Mouse (Mus musculus) hindbrain, embryonic 13.5 days (tissue): ENCODE measurements around the gene Ssh2. TPM values are rescaled to one million over a fixed set of nuclear protein-coding genes. Genes with fewer than 3 reads are reported as not detected.

Experiments used
- ATAC-seq: fragments of 200-750 bp; cut with Nextera tagmentation; 2 replicates; pipeline ENCODE4 v1.8.0; 2017; ENCODE audit warnings: moderate TSS enrichment; ENCODE audit not compliant: low FRiP score
- H3K27ac ChIP-seq: fragments of 300-500 bp; sonication (generic); 2 replicates; pipeline ENCODE4 v1.5.1; 2015; ENCODE audit warnings: inconsistent platforms, mild to moderate bottlenecking, moderate library complexity
- H3K27me3 ChIP-seq: fragments of 300-500 bp; sonication (generic); 2 replicates; pipeline ENCODE4 v1.6.1; 2015; ENCODE audit warnings: mild to moderate bottlenecking, inconsistent platforms
- H3K36me3 ChIP-seq: fragments of 300-500 bp; sonication (generic); 2 replicates; pipeline ENCODE4 v1.6.1; 2015; ENCODE audit warnings: mild to moderate bottlenecking, inconsistent platforms
- H3K4me1 ChIP-seq: fragments of 300-500 bp; sonication (generic); replicated peaks from 2 replicates; pipeline ENCODE4 v1.6.1; 2015; ENCODE audit warnings: inconsistent platforms
- H3K4me2 ChIP-seq: fragments of 300-500 bp; sonication (generic); 2 replicates; pipeline ENCODE4 v1.6.1; 2015; ENCODE audit warnings: inconsistent platforms, mild to moderate bottlenecking, moderate library complexity
- H3K4me3 ChIP-seq: fragments of 300-500 bp; sonication (generic); 2 replicates; pipeline ENCODE4 v1.5.1; 2015; ENCODE audit warnings: mild to moderate bottlenecking, inconsistent platforms
- H3K9ac ChIP-seq: fragments of 300-500 bp; sonication (generic); 2 replicates; pipeline ENCODE4 v1.6.1; 2015; ENCODE audit warnings: mild to moderate bottlenecking, inconsistent platforms
- H3K9me3 ChIP-seq: fragments of 300-500 bp; sonication (generic); 2 replicates; pipeline ENCODE4 v1.6.1; 2016; ENCODE audit warnings: inconsistent platforms
- WGBS: fragments of 180-500 bp; shearing (Covaris S2); methylation state at CpG from one replicate; pipeline ENCODE4 v1.1.7; 2015; 5-methylcytosine and 5-hydroxymethylcytosine counted together
- polyA plus RNA-seq: library from polyadenylated mRNA; unstranded; fragments of >200 nt; fragmentation: Nextera tagmentation; extraction: Ambion mirVana; gene quantifications from 2 replicates; pipeline ENCODE4 v1.2.1, GENCODE M21; 2015

The Ssh2 gene
- polyA plus RNA-seq, 1 experiment from 2014 or later = 16.4 TPM

- 6% methylated on average over 1 of the region's 1 CpGs for WGBS
- no peak overlapping the region for H3K27ac ChIP-seq
- H3K36me3 ChIP-seq = no peaks in the 10 kb centered on the region; the same call in 1 of the 2 replicates
- no peak for ATAC-seq
- no peaks in the 10 kb centered on the region for H3K9me3 ChIP-seq
- no peaks in the 10 kb centered on the region for H3K27me3 ChIP-seq
- no peaks in the 10 kb centered on the region for H3K4me1 ChIP-seq
- H3K9ac ChIP-seq = no peak overlapping the region
- H3K4me2 ChIP-seq = no peak overlapping the region
- no peak overlapping the region for H3K4me3 ChIP-seq
Observed at GRCm38 (mm10) chr11:77308533-77308932, 92.4 kb downstream of the Ssh2 start.

GRCm38 (mm10) chr11:77317721-77318477 lies 101.8 kb downstream of the Ssh2 start:
- WGBS = 41% methylated on average over 3 of the region's 3 CpGs
- no peak overlapping the region for H3K9ac ChIP-seq
- H3K36me3 ChIP-seq = no peaks in the 10 kb centered on the region

GRCm38 (mm10) chr11:77318478-77319118 lies 102.5 kb downstream of the Ssh2 start:
- no peak for ATAC-seq
- no peak overlapping the region for H3K9ac ChIP-seq
- no peaks in the 10 kb centered on the region for H3K27me3 ChIP-seq

More at GRCm38 (mm10) chr11:77317721-77318477, 101.8 kb downstream of the Ssh2 start:
- H3K4me2 ChIP-seq = no peak overlapping the region
- peaks cover 9% of the 10 kb centered on the region; the same call in 1 of the 2 replicates for H3K4me1 ChIP-seq
- no peaks in the 10 kb centered on the region for H3K27me3 ChIP-seq
- no peak overlapping the region for H3K4me3 ChIP-seq
- no peak for ATAC-seq
- no peak overlapping the region for H3K27ac ChIP-seq
- H3K9me3 ChIP-seq = no peaks in the 10 kb centered on the region

GRCm38 (mm10) chr11:77321214-77321613 lies 105.1 kb downstream of the Ssh2 start:
- 69% methylated on average over 1 of the region's 1 CpGs for WGBS
- H3K27me3 ChIP-seq = no peaks in the 10 kb centered on the region
- no peaks in the 10 kb centered on the region for H3K9me3 ChIP-seq
- no peak overlapping the region for H3K27ac ChIP-seq
- H3K9ac ChIP-seq = no peak overlapping the region
- H3K36me3 ChIP-seq = no peaks in the 10 kb centered on the region
- no peak for ATAC-seq
- H3K4me2 ChIP-seq = no peak overlapping the region
- peaks cover 9% of the 10 kb centered on the region; the same call in 1 of the 2 replicates for H3K4me1 ChIP-seq
- no peak overlapping the region for H3K4me3 ChIP-seq

More at GRCm38 (mm10) chr11:77318478-77319118, 102.5 kb downstream of the Ssh2 start:
- Histone ChIP-seq H3K36me3 (no peaks in the 10 kb centered on the region), H3K9me3 (no peaks in the 10 kb centered on the region), H3K4me1 (peaks cover 9% of the 10 kb centered on the region; the same call in 1 of the 2 replicates), H3K27ac (no peak overlapping the region), H3K4me3 (no peak overlapping the region), H3K4me2 (no peak overlapping the region)

- WGBS = 93% methylated on average over 2 of the region's 2 CpGs
- ATAC-seq = no peak
Observed at GRCm38 (mm10) chr11:77330529-77330928, 114.4 kb downstream of the Ssh2 start.

GRCm38 (mm10) chr11:77347273-77347672 lies 131.2 kb downstream of the Ssh2 start:
- H3K36me3 ChIP-seq = no peaks in the 10 kb centered on the region
- peak overlapping the region; percentile 91; the same call in 1 of the 2 replicates for H3K4me2 ChIP-seq
- H3K9me3 ChIP-seq = no peaks in the 10 kb centered on the region
- peaks cover 12% of the 10 kb centered on the region for H3K4me1 ChIP-seq
- H3K4me3 ChIP-seq = no peak overlapping the region
- 74% methylated on average over 4 of the region's 4 CpGs for WGBS
- no peak overlapping the region for H3K9ac ChIP-seq
- no peak overlapping the region for H3K27ac ChIP-seq
- peaks cover 13% of the 10 kb centered on the region for H3K27me3 ChIP-seq
- no peak for ATAC-seq

More at GRCm38 (mm10) chr11:77330529-77330928, 114.4 kb downstream of the Ssh2 start:
- Histone ChIP-seq H3K27ac (no peak overlapping the region), H3K4me1 (no peaks in the 10 kb centered on the region), H3K9ac (no peak overlapping the region), H3K4me2 (no peak overlapping the region), H3K36me3 (peaks cover 6% of the 10 kb centered on the region; the same call in 1 of the 2 replicates), H3K4me3 (no peak overlapping the region), H3K27me3 (no peaks in the 10 kb centered on the region), H3K9me3 (no peaks in the 10 kb centered on the region)

- peak overlapping the region; percentile 73 for H3K9ac ChIP-seq
- H3K4me1 ChIP-seq = peaks cover 12% of the 10 kb centered on the region
- H3K36me3 ChIP-seq = no peaks in the 10 kb centered on the region
- no peaks in the 10 kb centered on the region for H3K9me3 ChIP-seq
- under 1% methylated on average over 54 of the region's 54 CpGs for WGBS
- H3K4me2 ChIP-seq = peak overlapping the region; percentile 91
- H3K27ac ChIP-seq = 0 out of 2 replicates have a peak overlapping the region, but pooled peaks have one; percentile 8
- peak overlapping the region; percentile 59 for H3K4me3 ChIP-seq
- peaks cover 13% of the 10 kb centered on the region for H3K27me3 ChIP-seq
- peak; percentile 88 for ATAC-seq
Observed at GRCm38 (mm10) chr11:77348142-77348741, 132.2 kb downstream of the Ssh2 start.

- peaks cover 13% of the 10 kb centered on the region for H3K27me3 ChIP-seq
- H3K4me1 ChIP-seq = peaks cover 12% of the 10 kb centered on the region
- no peaks in the 10 kb centered on the region for H3K9me3 ChIP-seq
- no peak for ATAC-seq
- H3K36me3 ChIP-seq = no peaks in the 10 kb centered on the region
- no peak overlapping the region for H3K27ac ChIP-seq
- H3K9ac ChIP-seq = peak overlapping the region; percentile 73; the same call in 1 of the 2 replicates
- peak overlapping the region; percentile 59 for H3K4me3 ChIP-seq
- peak overlapping the region; percentile 91 for H3K4me2 ChIP-seq
- WGBS = 35% methylated on average over 6 of the region's 6 CpGs
Observed at GRCm38 (mm10) chr11:77348985-77349384, 132.9 kb downstream of the Ssh2 start.

GRCm38 (mm10) chr11:77349698-77350097 lies 133.6 kb downstream of the Ssh2 start:
- ATAC-seq = no peak
- Histone ChIP-seq H3K27ac (no peak overlapping the region), H3K9ac (no peak overlapping the region), H3K27me3 (peaks cover 13% of the 10 kb centered on the region), H3K4me2 (no peak overlapping the region), H3K4me3 (no peak overlapping the region), H3K4me1 (peaks cover 12% of the 10 kb centered on the region), H3K9me3 (no peaks in the 10 kb centered on the region), H3K36me3 (no peaks in the 10 kb centered on the region)
- 86% methylated on average over 2 of the region's 2 CpGs for WGBS

GRCm38 (mm10) chr11:77355055-77355454 lies 139.0 kb downstream of the Ssh2 start:
- H3K9ac ChIP-seq = no peak overlapping the region
- no peak for ATAC-seq
- no peak overlapping the region for H3K4me3 ChIP-seq
- no peaks in the 10 kb centered on the region for H3K36me3 ChIP-seq
- H3K4me1 ChIP-seq = no peaks in the 10 kb centered on the region
- H3K4me2 ChIP-seq = no peak overlapping the region
- 92% methylated on average over 3 of the region's 3 CpGs for WGBS
- no peak overlapping the region for H3K27ac ChIP-seq
- no peaks in the 10 kb centered on the region for H3K9me3 ChIP-seq
- no peaks in the 10 kb centered on the region for H3K27me3 ChIP-seq

GRCm38 (mm10) chr11:77357839-77358238 lies 141.8 kb downstream of the Ssh2 start:
- Histone ChIP-seq H3K27ac (no peak overlapping the region), H3K9me3 (no peaks in the 10 kb centered on the region), H3K4me2 (no peak overlapping the region), H3K9ac (no peak overlapping the region), H3K4me3 (no peak overlapping the region), H3K4me1 (no peaks in the 10 kb centered on the region), H3K36me3 (no peaks in the 10 kb centered on the region), H3K27me3 (no peaks in the 10 kb centered on the region)
- no peak for ATAC-seq
- WGBS = 100% methylated on average over 1 of the region's 1 CpGs

- 85% methylated on average over 2 of the region's 2 CpGs for WGBS
- Histone ChIP-seq H3K9me3 (no peaks in the 10 kb centered on the region), H3K27ac (no peak overlapping the region), H3K27me3 (no peaks in the 10 kb centered on the region), H3K4me1 (no peaks in the 10 kb centered on the region), H3K36me3 (no peaks in the 10 kb centered on the region), H3K4me3 (no peak overlapping the region), H3K9ac (no peak overlapping the region), H3K4me2 (no peak overlapping the region)
- ATAC-seq = no peak
Observed at GRCm38 (mm10) chr11:77363476-77363875, 147.4 kb downstream of the Ssh2 start.
